Mouse (Mus musculus) adipocyte (in vitro differentiated cells): Measurements from ENCODE around the gene Xpo1.
"Not testable (repeated sequence)": the region's sequence is repeated elsewhere in the genome, so short reads cannot be mapped to it uniquely, and the experiment has no call there.

ENCODE experiments used
- DNase-seq: peaks from one replicate; pipeline ENCODE4 v3.0.0-alpha.2; 2016; ENCODE audit warnings: low spot score

Gene Xpo1

GRCm38 (mm10) chr11:23299910-23300309 lies 44.1 kb downstream of the Xpo1 start:
- DNase-seq: no peak

GRCm38 (mm10) chr11:23303126-23303525 lies 47.3 kb downstream of the Xpo1 start:
- DNase-seq: no peak

DNA sequence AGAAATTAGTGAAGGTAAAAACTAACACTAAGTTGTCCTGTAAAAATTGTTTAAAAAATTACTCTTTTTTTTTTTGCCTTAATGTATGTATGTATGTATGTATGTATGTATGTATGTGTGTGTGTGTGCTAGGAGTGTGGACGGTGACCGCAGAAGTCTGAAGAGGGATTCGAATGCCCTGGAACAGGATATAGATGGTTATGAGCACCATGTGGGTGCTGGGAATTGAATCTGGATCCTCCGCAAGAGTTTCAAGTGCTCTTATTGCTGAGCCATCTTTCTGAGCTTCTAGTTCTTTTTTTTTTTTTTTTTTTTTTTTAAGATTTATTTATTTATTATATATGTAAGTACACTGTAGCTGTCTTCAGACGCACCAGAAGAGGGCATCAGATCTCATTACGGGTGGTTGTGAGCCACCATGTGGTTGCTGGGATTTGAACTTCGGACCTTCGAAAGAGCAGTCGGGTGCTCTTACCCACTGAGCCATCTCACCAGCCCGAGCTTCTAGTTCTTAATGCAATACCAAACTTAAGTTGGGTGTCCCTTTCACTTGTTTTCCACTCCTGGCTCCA lies 49.3 kb downstream of the Xpo1 start:
- not testable (repeated sequence) for DNase-seq

- peak; percentile 93 for DNase-seq
Measured at GRCm38 (mm10) chr11:23305673-23306608, 50.1 kb downstream of the Xpo1 start.

- DNase-seq: peak; percentile 66
Measured at GRCm38 (mm10) chr11:23306764-23307565, 51.1 kb downstream of the Xpo1 start, which contains the start of gene Usp34. Gene Usp34, plus strand, starts transcription at chr11:23306895.

GRCm38 (mm10) chr11:23307566-23307920 lies 51.7 kb downstream of the Xpo1 start:
- DNase-seq: no peak

- DNase-seq: no peak
Measured at GRCm38 (mm10) chr11:23313496-23313895, 57.7 kb downstream of the Xpo1 start.

DNA sequence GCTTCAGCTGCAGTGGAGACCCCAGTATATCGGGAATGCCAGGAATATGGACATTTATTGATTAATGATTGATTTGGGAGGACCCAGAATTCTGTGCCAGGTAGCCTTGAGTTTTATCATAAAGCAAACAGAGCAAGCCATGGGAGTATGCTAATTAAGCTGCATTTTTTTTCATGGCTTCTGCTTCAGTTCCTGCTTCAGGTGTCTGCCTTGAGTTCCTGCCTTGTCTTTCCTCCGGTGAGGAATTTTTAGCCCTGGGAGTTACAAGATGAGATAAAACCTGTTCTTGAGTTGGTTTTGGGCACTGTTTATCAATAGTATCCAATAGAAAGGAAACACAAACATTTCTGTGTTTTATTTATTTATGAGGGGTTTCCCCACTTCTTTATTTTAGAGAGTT lies 73.6 kb downstream of the Xpo1 start:
- DNase-seq: no peak

DNA sequence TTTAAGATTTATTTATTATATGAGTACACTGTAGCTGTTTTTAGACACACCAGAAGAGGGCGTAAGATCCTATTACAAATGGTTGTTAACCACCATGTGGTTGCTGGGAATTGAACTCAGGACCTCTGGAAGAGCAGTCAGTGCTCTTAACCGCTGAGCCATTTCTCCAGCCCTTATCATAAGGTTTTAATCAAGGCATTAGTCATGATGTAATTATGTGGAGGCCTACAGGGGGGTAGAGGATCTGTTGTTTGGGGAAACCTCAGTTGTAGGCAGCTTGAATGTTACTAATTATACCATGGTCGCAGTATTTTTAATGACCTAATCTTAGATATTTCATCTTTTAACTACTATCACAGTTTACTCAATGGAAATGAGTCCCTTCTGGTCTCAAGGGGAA lies 76.3 kb downstream of the Xpo1 start:
- DNase-seq: no peak

DNA sequence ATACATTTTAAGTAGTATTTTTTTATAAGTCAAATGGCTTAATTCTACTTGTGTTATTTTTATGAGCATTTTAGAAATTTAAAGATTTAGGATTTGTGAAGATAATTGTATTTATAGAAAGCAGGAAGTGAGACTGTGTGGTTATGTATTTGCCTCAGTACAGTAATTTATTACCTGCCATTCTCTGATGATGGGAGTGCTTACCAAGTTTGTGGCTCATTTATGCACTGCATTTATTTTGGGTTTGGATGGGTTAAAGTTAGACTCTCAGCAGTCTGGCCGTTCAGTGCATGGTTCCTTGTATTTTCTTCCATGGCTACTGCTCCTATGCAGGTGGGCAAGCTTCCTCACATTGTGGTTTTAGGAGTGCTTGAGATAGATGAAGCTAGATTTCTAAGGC lies 79.3 kb downstream of the Xpo1 start:
- DNase-seq: no peak
